Mouse (Mus musculus): ENCODE data around the gene Srgap3.

- TF ChIP-seq CTCF (IDR thresholded peaks at IDR 0.05; ENCODE audit: insufficient read depth, low read depth, low read length), result no peak
- TF ChIP-seq POLR2A (IDR thresholded peaks at IDR 0.05; ENCODE audit: insufficient read depth, low read depth, low read length), result no peak
Measured at GRCm38 (mm10) chr6:112691523-112691922, 255.5 kb downstream of the Srgap3 start.
